Mouse (Mus musculus): Measurements from ENCODE around the gene Tprkb. TPM values are rescaled to one million over a fixed set of nuclear protein-coding genes. Genes with fewer than 3 reads are reported as not detected.
"Not testable (repeated sequence)": the region's sequence is repeated elsewhere in the genome, so short reads cannot be mapped to it uniquely, and the experiment has no call there.

Tprkb gene
- polyA plus RNA-seq, 1 experiment from 2014 or later, result 48.4 TPM

DNA sequence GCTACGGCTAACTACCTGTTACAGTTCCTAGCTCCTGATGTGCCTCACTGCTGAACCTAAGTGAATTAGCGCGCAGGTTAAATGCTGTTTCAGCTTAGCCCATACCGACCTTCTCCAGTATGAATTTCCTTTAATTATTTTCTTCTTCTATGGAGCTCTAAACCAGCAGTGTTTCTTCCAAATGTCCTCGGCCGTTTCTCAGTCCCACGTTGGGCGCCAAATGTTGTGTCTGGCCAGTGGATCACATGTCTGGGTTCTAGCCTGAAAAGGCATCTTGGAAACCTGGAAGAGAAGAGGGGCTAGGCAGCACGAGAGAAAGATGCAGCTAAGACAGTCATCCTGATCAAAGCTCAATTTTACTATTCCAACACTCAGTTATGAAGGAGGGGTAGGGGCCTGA lies 28.4 kb upstream of the Tprkb start:
- not testable (repeated sequence) for H3K9ac ChIP-seq (ENCODE audit: low read depth, low read length); H3K27me3 ChIP-seq (replicated peaks; ENCODE audit: control insufficient read depth, insufficient read depth, low read length); H3K27ac ChIP-seq (ENCODE audit: low read length); H3K4me1 ChIP-seq (ENCODE audit: control insufficient read depth, insufficient read depth, low read length); ATAC-seq; H3K4me3 ChIP-seq (ENCODE audit: low read length); H3K4me2 ChIP-seq (ENCODE audit: low read depth, low read length); H3K9me3 ChIP-seq (ENCODE audit: control insufficient read depth, low read length); H3K36me3 ChIP-seq (ENCODE audit: control insufficient read depth, insufficient read depth, low read length)
- 92% methylated on average over 9 of the region's 9 CpGs for WGBS

DNA sequence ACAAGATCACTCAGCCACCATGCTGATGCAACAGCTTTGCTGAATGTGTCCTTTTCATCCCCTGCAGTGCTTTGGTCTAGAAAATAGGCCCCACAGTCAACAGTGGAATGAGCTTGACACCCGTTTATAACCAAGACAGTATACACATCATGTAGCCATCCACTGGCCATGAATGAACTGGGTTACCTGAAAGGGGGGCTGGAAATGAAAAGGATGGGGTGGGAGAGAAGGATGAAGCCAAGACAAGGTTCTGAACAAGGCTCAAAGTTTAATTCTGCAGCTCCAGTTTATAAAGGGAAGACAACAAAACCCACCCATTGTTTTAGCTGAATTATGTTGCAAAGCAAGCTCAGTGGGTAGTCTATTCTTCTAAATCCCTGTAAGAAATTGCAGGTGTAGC lies 27.4 kb upstream of the Tprkb start:
- WGBS, result 88% methylated on average over 1 of the region's 1 CpGs
- Histone ChIP-seq H3K27ac (ENCODE audit: low read length) (no peak overlapping the region), H3K27me3 (replicated peaks; ENCODE audit: control insufficient read depth, insufficient read depth, low read length) (no peaks in the 10 kb centered on the region), H3K9me3 (ENCODE audit: control insufficient read depth, low read length) (peaks cover 10% of the 10 kb centered on the region), H3K9ac (ENCODE audit: low read depth, low read length) (no peak overlapping the region), H3K4me1 (ENCODE audit: control insufficient read depth, insufficient read depth, low read length) (no peaks in the 10 kb centered on the region), H3K4me3 (ENCODE audit: low read length) (no peak overlapping the region), H3K4me2 (ENCODE audit: low read depth, low read length) (no peak overlapping the region), H3K36me3 (ENCODE audit: control insufficient read depth, insufficient read depth, low read length) (no peaks in the 10 kb centered on the region)
- no peak for ATAC-seq

DNA sequence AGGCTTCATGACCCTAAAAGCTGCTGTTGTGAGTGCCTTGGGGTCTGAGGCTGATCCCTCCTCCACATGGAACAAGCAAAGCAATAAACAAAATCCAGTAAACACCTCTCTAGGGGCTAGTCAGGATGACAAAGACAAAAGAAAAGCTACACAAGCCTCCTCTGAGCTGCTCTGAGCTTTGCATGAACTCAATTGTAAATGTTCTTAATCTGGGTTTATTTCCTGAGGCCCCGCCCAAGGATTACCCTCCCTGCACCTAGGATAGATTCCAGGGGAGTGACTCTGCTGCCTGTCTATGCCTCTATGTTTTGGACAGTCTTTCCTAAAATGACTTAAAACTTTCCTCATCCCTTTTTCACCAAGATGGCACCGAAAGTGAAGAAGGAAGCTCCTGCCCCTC lies 22.7 kb upstream of the Tprkb start:
- no peaks in the 10 kb centered on the region for H3K36me3 ChIP-seq (ENCODE audit: control insufficient read depth, insufficient read depth, low read length)
- H3K4me1 ChIP-seq (ENCODE audit: control insufficient read depth, insufficient read depth, low read length), result no peaks in the 10 kb centered on the region
- no peak overlapping the region for H3K9ac ChIP-seq (ENCODE audit: low read depth, low read length)
- H3K27ac ChIP-seq (ENCODE audit: low read length), result no peak overlapping the region
- ATAC-seq, result no peak
- 94% methylated on average over 2 of the region's 2 CpGs for WGBS
- no peaks in the 10 kb centered on the region for H3K27me3 ChIP-seq (replicated peaks; ENCODE audit: control insufficient read depth, insufficient read depth, low read length)
- peaks cover 2% of the 10 kb centered on the region; the same call in 1 of the 2 replicates for H3K9me3 ChIP-seq (ENCODE audit: control insufficient read depth, low read length)
- H3K4me3 ChIP-seq (ENCODE audit: low read length), result no peak overlapping the region
- no peak overlapping the region for H3K4me2 ChIP-seq (ENCODE audit: low read depth, low read length)

DNA sequence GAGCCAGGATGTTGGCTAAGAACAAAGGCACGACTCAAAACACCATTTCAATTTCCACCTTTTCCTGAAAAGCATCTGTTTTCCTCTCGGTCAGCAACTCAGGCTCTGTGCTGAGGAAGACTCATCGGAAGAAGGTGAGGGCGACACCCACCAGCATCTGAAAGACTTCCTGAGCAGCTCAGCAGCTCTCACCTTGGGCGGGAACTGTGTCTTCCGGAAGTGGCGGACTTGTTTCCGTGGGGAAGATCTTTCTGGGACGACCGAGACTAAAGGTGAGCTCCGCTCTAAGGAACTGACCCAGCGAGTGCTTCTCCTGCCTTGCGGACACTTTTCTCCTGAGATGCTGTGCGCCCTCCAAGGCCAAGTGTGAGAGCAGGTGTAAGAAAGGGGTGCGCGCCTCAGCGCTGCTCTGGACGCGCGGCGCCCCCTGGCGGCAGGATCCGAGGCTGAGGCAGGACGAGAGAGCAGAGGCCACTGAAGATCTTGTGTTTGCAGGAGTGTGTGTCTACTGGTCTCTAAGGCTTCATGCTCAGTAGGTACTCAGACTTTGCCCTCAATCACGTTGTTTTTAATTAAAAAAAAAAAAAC lies 16.5 kb upstream of the Tprkb start:
- WGBS, result 76% methylated on average over 25 of the region's 25 CpGs

DNA sequence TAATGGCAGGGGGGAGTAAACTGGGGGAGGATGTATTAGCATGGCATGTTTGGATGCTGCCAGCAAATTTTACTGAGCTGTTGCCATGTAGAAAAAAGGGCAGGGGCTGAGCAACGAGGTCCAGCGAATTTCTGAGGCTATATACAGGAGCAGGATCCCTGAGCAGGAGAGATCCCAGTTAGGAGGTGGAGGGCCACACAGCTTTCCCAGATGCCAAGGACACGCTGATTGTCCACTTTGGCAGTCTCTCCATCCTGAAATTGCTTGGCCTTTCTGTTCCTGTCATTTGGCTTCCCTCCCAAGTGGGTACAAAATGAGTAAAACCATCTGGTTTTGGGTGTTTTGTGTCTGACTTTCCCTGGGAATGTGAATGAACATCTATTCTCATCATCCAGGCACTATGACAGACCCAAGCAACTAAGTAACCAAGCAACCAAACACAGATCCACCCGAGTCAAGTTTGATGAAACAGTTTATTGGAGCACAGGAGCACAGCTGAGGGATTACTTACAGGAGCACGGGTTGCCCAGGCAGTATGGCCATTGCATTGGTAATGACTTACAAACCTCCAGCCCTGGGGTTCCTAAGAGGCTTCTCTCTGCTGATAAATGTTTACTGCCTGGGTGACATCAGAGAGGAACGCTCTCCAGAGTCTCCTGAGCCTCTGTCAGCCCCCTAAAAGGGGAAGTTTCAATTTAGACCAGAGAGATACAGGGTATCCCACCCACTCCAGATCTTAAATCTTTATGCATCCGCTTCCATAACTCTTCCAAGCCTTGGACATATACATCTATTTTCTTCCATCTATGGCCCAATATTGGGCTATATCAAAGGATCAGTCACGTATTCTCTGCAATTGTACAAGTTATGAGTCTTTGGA lies 12.8 kb upstream of the Tprkb start:
- H3K9ac ChIP-seq (ENCODE audit: low read depth, low read length); H3K4me1 ChIP-seq (ENCODE audit: control insufficient read depth, insufficient read depth, low read length); H3K27me3 ChIP-seq (replicated peaks; ENCODE audit: control insufficient read depth, insufficient read depth, low read length); H3K4me2 ChIP-seq (ENCODE audit: low read depth, low read length); H3K4me3 ChIP-seq (ENCODE audit: low read length); H3K9me3 ChIP-seq (ENCODE audit: control insufficient read depth, low read length); H3K27ac ChIP-seq (ENCODE audit: low read length); ATAC-seq; H3K36me3 ChIP-seq (ENCODE audit: control insufficient read depth, insufficient read depth, low read length): not testable (repeated sequence)
- WGBS, result 67% methylated on average over 7 of the region's 8 CpGs

More for the DNA sequence above, 16.5 kb upstream of the Tprkb start:
- H3K4me2 ChIP-seq (ENCODE audit: low read depth, low read length); H3K4me1 ChIP-seq (ENCODE audit: control insufficient read depth, insufficient read depth, low read length); H3K9ac ChIP-seq (ENCODE audit: low read depth, low read length); ATAC-seq; H3K27ac ChIP-seq (ENCODE audit: low read length); H3K4me3 ChIP-seq (ENCODE audit: low read length); H3K36me3 ChIP-seq (ENCODE audit: control insufficient read depth, insufficient read depth, low read length); H3K27me3 ChIP-seq (replicated peaks; ENCODE audit: control insufficient read depth, insufficient read depth, low read length); H3K9me3 ChIP-seq (ENCODE audit: control insufficient read depth, low read length): not testable (repeated sequence)

DNA sequence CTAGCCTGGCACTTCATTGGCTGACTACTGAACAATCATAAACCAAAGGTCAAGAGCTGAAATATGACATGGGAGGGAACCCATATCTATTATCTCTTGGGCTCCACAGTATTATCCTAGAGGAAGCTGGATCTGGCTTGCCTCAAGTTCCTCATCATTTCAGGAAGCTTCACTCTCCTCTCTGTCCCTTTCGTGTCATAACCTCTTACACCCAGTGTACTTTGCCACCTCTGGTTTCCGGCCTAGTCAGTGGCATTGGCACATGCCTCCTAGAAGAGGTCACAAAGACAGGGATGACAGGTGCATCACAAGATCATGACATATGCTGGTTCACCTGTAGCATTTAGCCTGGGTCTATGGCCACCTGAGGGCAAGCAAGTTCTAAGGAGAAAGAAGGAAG lies 9.4 kb upstream of the Tprkb start:
- Histone ChIP-seq H3K27ac (ENCODE audit: low read length) (no peak overlapping the region), H3K27me3 (replicated peaks; ENCODE audit: control insufficient read depth, insufficient read depth, low read length) (no peaks in the 10 kb centered on the region), H3K36me3 (ENCODE audit: control insufficient read depth, insufficient read depth, low read length) (no peaks in the 10 kb centered on the region), H3K4me3 (ENCODE audit: low read length) (no peak overlapping the region), H3K4me1 (ENCODE audit: control insufficient read depth, insufficient read depth, low read length) (no peaks in the 10 kb centered on the region), H3K9ac (ENCODE audit: low read depth, low read length) (no peak overlapping the region), H3K4me2 (ENCODE audit: low read depth, low read length) (no peak overlapping the region), H3K9me3 (ENCODE audit: control insufficient read depth, low read length) (no peaks in the 10 kb centered on the region)
- ATAC-seq, result peak; percentile 52
- WGBS, result 88% methylated on average over 2 of the region's 2 CpGs

DNA sequence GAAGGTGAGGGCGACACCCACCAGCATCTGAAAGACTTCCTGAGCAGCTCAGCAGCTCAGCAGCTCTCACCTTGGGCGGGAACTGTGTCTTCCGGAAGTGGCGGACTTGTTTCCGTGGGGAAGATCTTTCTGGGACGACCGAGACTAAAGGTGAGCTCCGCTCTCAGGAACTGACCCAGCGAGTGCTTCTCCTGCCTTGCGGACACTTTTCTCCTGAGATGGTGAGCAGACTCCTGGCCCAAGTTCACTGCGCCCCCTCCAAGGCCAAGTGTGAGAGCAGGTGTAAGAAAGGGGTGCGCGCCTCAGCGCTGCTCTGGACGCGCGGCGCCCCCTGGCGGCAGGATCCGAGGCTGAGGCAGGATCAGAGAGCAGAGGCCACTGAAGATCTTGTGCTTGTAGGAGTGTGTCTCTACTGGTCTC lies 7.0 kb upstream of the Tprkb start, which contains the start of gene Nat8f4:
TSS of gene Nat8f4 (minus strand) at position 243 of the 420 bp plus-strand sequence.
- Histone ChIP-seq H3K9ac (ENCODE audit: low read depth, low read length) (0 out of 2 replicates have a peak within 1 kb of the TSS, but pooled peaks have one; percentile 4), H3K4me2 (ENCODE audit: low read depth, low read length) (peak within 1 kb of the TSS; percentile 36), H3K4me3 (ENCODE audit: low read length) (peak within 1 kb of the TSS; percentile 35)
- not testable (repeated sequence) for H3K4me1 ChIP-seq (ENCODE audit: control insufficient read depth, insufficient read depth, low read length); H3K27me3 ChIP-seq (replicated peaks; ENCODE audit: control insufficient read depth, insufficient read depth, low read length); H3K9me3 ChIP-seq (ENCODE audit: control insufficient read depth, low read length); H3K36me3 ChIP-seq (ENCODE audit: control insufficient read depth, insufficient read depth, low read length); H3K27ac ChIP-seq (ENCODE audit: low read length)
- ATAC-seq, result peak; percentile 85
- 8% methylated on average over 20 of the region's 20 CpGs for WGBS

DNA sequence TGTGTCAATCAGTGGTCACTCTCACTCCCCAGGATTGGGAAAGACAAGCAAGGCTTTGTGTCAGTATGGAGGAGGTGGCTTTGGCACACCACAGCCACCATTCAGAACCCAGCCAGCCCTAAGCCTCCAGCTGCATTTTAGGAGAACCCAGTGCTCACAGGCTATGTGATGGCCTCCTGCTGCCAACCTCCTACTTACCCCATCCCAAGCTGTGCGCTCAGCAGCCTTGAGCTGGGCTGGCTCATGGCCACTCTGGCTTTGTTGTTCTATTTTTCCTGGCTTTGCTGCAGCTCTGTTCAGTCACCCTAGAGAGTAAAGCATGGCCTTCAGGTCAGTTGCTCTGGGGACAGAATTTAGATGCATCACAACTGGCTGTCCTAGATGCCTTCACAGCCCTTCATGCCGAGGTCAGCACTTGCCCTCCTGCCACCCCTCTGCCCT lies 4.7 kb upstream of the Tprkb start:
- not testable (repeated sequence) for H3K4me1 ChIP-seq (ENCODE audit: control insufficient read depth, insufficient read depth, low read length); H3K9me3 ChIP-seq (ENCODE audit: control insufficient read depth, low read length); H3K4me3 ChIP-seq (ENCODE audit: low read length); H3K27ac ChIP-seq (ENCODE audit: low read length); H3K9ac ChIP-seq (ENCODE audit: low read depth, low read length); H3K27me3 ChIP-seq (replicated peaks; ENCODE audit: control insufficient read depth, insufficient read depth, low read length); H3K36me3 ChIP-seq (ENCODE audit: control insufficient read depth, insufficient read depth, low read length); ATAC-seq; H3K4me2 ChIP-seq (ENCODE audit: low read depth, low read length)
- 82% methylated on average over 2 of the region's 2 CpGs for WGBS

DNA sequence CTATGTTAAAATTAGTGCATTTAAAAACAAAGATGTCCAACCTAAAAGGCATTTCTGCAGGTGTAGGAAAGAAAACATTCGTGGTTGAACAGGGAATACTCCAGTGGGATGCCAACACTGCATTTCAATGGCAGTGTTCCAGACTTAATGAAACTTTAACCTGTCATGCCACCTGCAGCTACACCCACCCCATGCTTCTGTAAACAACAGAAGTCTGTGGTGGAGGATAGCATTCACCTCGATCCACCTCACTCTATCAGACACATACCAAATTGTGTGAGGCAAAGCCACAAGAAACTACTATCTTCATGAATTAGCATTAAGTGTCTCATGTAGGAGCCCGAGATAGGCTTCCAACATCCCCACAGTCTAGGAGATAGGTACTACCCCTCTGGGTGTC lies 3.3 kb upstream of the Tprkb start:
- Histone ChIP-seq H3K9ac (ENCODE audit: low read depth, low read length) (no peak overlapping the region), H3K4me3 (ENCODE audit: low read length) (no peak overlapping the region), H3K4me2 (ENCODE audit: low read depth, low read length) (no peak overlapping the region), H3K27ac (ENCODE audit: low read length) (no peak overlapping the region), H3K9me3 (ENCODE audit: control insufficient read depth, low read length) (no peaks in the 10 kb centered on the region), H3K4me1 (ENCODE audit: control insufficient read depth, insufficient read depth, low read length) (no peaks in the 10 kb centered on the region), H3K27me3 (replicated peaks; ENCODE audit: control insufficient read depth, insufficient read depth, low read length) (no peaks in the 10 kb centered on the region), H3K36me3 (ENCODE audit: control insufficient read depth, insufficient read depth, low read length) (no peaks in the 10 kb centered on the region)
- 64% methylated on average over 3 of the region's 3 CpGs for WGBS
- no peak for ATAC-seq

Data from intestine, embryonic 16.5 days (tissue).